Mouse (Mus musculus) limb, embryonic 14.5 days (tissue): Measurements from ENCODE around the gene Ncan. TPM values are rescaled to one million over a fixed set of nuclear protein-coding genes. Genes with fewer than 3 reads are reported as not detected.

ENCODE experiments used
- ATAC-seq: fragments of 200-750 bp; cut with Nextera tagmentation; 2 replicates; pipeline ENCODE4 v1.8.0; 2017; ENCODE audit warnings: low read depth, moderate number of reproducible peaks, moderate TSS enrichment; ENCODE audit not compliant: low FRiP score
- DNase-seq: peaks from one replicate; pipeline ENCODE4 v3.0.0-alpha.2; 2015; ENCODE audit warnings: low spot score
- H3K27ac ChIP-seq: fragments of 300-500 bp; sonication (generic); replicated peaks from 2 replicates; pipeline ENCODE4 v1.5.1; 2014; ENCODE audit warnings: low read depth, mild to moderate bottlenecking, low read length, moderate library complexity, mixed read lengths
- H3K27me3 ChIP-seq: fragments of 300-500 bp; sonication (generic); 2 replicates; pipeline ENCODE4 v1.6.1; 2014; ENCODE audit warnings: low read length, mixed read lengths; ENCODE audit not compliant: control insufficient read depth, insufficient read depth
- H3K36me3 ChIP-seq: fragments of 300-500 bp; sonication (generic); 2 replicates; pipeline ENCODE4 v1.6.1; 2014; ENCODE audit warnings: mild to moderate bottlenecking, low read length, moderate library complexity, mixed read lengths; ENCODE audit not compliant: control insufficient read depth, insufficient read depth
- H3K4me1 ChIP-seq: fragments of 300-500 bp; sonication (generic); 2 replicates; pipeline ENCODE4 v1.6.1; 2014; ENCODE audit warnings: antibody characterized with exemption, low read length, mixed read lengths; ENCODE audit not compliant: control insufficient read depth, insufficient read depth
- H3K4me2 ChIP-seq: fragments of 300-500 bp; sonication (generic); replicated peaks from 2 replicates; pipeline ENCODE4 v1.6.1; 2014; ENCODE audit warnings: low read depth, mild to moderate bottlenecking, low read length, moderate library complexity; ENCODE audit not compliant: severe bottlenecking
- H3K4me3 ChIP-seq: fragments of 300-500 bp; sonication (generic); replicated peaks from 2 replicates; pipeline ENCODE4 v1.5.1; 2014; ENCODE audit warnings: low read length
- H3K9ac ChIP-seq: fragments of 300-500 bp; sonication (generic); 2 replicates; pipeline ENCODE4 v1.6.1; 2014; ENCODE audit warnings: mild to moderate bottlenecking, low read depth, low read length, moderate library complexity; ENCODE audit not compliant: severe bottlenecking
- H3K9me3 ChIP-seq: fragments of 300-500 bp; sonication (generic); 2 replicates; pipeline ENCODE4 v1.6.1; 2016; ENCODE audit warnings: low read length; ENCODE audit not compliant: control insufficient read depth
- POLR2A ChIP-seq: fragments of 200-500 bp; IDR thresholded peaks from 2 replicates; pipeline ENCODE4 v1.8.0; 2012; ENCODE audit warnings: inconsistent platforms, mild to moderate bottlenecking, moderate library complexity, borderline replicate concordance; ENCODE audit not compliant: insufficient read depth, insufficient read length; ENCODE audit errors: extremely low read depth
- WGBS: fragments of 180-500 bp; shearing (Covaris S2); extraction: QIAGEN DNeasy Blood & Tissue Kit; methylation state at CpG from one replicate; pipeline ENCODE4 v1.1.7; 2014; 5-methylcytosine and 5-hydroxymethylcytosine counted together
- polyA plus RNA-seq, 2 experiments: library from polyadenylated mRNA; depleted of rRNA in 1 of 2; stranded (reverse) in 1 of 2; unstranded in 1 of 2; fragments of >200 nt; fragmentation: Nextera tagmentation in 1 of 2; extraction: Ambion mirVana in 1 of 2; gene quantifications; 2 replicates each; pipeline versions ENCODE4 v1.2.1 to v1.2.3; 2012 to 2014

Ncan gene
- polyA plus RNA-seq, 2 experiments, result 0.25 to 0.59 TPM

GRCm38 (mm10) chr8:70114892-70115291, 5.8 kb downstream of the Ncan start:
- no peak for DNase-seq
- H3K27me3 ChIP-seq, result peaks cover 83% of the 10 kb centered on the region
- no peak overlapping the region for H3K9ac ChIP-seq

GRCm38 (mm10) chr8:70114488-70114887, 6.2 kb downstream of the Ncan start:
- Histone ChIP-seq H3K9ac (no peak overlapping the region), H3K4me3 (no peak overlapping the region), H3K27me3 (peaks cover 80% of the 10 kb centered on the region), H3K36me3 (no peaks in the 10 kb centered on the region), H3K9me3 (no peaks in the 10 kb centered on the region), H3K4me1 (no peaks in the 10 kb centered on the region), H3K4me2 (no peak overlapping the region), H3K27ac (no peak overlapping the region)
- ATAC-seq (no peak), DNase-seq (no peak)
- WGBS, result 19% methylated on average over 6 of the region's 6 CpGs
- no peak for TF ChIP-seq POLR2A

More at GRCm38 (mm10) chr8:70114892-70115291, 5.8 kb downstream of the Ncan start:
- Histone ChIP-seq H3K4me1 (no peaks in the 10 kb centered on the region), H3K9me3 (no peaks in the 10 kb centered on the region), H3K4me2 (no peak overlapping the region), H3K4me3 (no peak overlapping the region), H3K27ac (no peak overlapping the region), H3K36me3 (no peaks in the 10 kb centered on the region)
- 67% methylated on average over 13 of the region's 13 CpGs for WGBS
- ATAC-seq, result no peak
- TF ChIP-seq POLR2A, result no peak

GRCm38 (mm10) chr8:70112401-70113016, 8.2 kb downstream of the Ncan start:
- peaks cover 64% of the 10 kb centered on the region for H3K27me3 ChIP-seq
- no peaks in the 10 kb centered on the region for H3K36me3 ChIP-seq
- no peak overlapping the region for H3K27ac ChIP-seq
- H3K9ac ChIP-seq, result no peak overlapping the region
- no peak for TF ChIP-seq POLR2A
- no peaks in the 10 kb centered on the region for H3K4me1 ChIP-seq
- 5% methylated on average over 43 of the region's 43 CpGs for WGBS
- H3K4me3 ChIP-seq, result no peak overlapping the region
- H3K9me3 ChIP-seq, result no peaks in the 10 kb centered on the region
- no peak overlapping the region for H3K4me2 ChIP-seq
- DNase-seq, result no peak
- no peak for ATAC-seq

- peaks cover 58% of the 10 kb centered on the region for H3K27me3 ChIP-seq
- DNase-seq (no peak), ATAC-seq (no peak)
- no peak overlapping the region for H3K9ac ChIP-seq
- no peak for TF ChIP-seq POLR2A
- H3K36me3 ChIP-seq, result no peaks in the 10 kb centered on the region
- H3K4me2 ChIP-seq, result no peak overlapping the region
- no peak overlapping the region; the same call in 1 of the 2 replicates for H3K4me3 ChIP-seq
- no peak overlapping the region for H3K27ac ChIP-seq
- H3K4me1 ChIP-seq, result no peaks in the 10 kb centered on the region
- WGBS, result 42% methylated on average over 23 of the region's 23 CpGs
- H3K9me3 ChIP-seq, result no peaks in the 10 kb centered on the region
These were observed 9.4 kb downstream of the Ncan start for GRCm38 (mm10) chr8:70111192-70111795.

GRCm38 (mm10) chr8:70110451-70110850, 10.2 kb downstream of the Ncan start:
- Histone ChIP-seq H3K4me1 (no peaks in the 10 kb centered on the region), H3K36me3 (no peaks in the 10 kb centered on the region), H3K9me3 (no peaks in the 10 kb centered on the region), H3K4me3 (no peak overlapping the region), H3K9ac (no peak overlapping the region), H3K27me3 (peaks cover 52% of the 10 kb centered on the region), H3K27ac (no peak overlapping the region), H3K4me2 (no peak overlapping the region)
- DNase-seq (no peak), ATAC-seq (no peak)
- TF ChIP-seq POLR2A, result no peak
- 94% methylated on average over 2 of the region's 2 CpGs for WGBS
